Mouse (Mus musculus) kidney, adult 18-20 months (tissue): ENCODE results near the gene Pram1.
"Not testable (repeated sequence)": the region's sequence is repeated elsewhere in the genome, so short reads cannot be mapped to it uniquely, and the experiment has no call there.

Experiments
- DNase-seq: peaks from one replicate; pipeline ENCODE4 v3.0.0; 2021

Gene Pram1

DNA sequence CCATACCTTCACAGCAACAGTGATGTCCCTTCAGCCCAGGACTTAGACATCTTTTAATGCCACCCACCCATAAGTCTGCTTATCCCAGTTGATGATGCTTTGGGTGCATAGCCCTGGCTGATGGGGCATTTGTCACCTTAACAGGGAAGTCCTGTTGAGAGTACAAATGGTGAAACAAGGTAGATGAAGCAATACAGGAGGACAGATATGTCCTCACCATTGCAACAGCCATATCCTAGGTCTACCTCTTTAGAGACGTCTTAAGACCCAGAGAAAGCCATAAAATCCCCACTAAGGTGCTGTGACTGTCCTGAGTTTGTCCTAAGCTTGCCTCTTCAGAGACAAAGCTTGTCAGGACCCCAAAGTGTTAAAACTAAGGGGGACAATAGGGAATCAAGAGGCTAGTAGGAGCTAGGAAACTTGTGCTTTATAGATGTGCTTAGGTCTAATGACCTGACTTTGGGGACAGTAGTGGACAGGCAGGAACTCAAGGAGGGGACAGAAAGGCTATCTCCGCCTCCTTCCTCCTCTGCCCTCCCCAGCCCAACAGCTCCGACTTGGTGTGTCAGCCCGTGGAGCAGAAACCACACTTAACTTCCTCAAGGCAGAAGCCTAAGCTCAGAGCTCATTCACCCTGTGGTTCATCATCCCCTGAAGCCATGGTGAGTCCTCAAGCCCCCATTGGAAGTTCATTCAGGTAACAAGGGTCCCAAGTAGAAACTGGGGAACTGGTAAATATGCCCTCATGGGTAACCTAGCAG, at the start of gene Pram1:
Pram1 (plus strand) TSS at position 541 of the 761 bp plus-strand sequence.
- DNase-seq: no peak

DNA sequence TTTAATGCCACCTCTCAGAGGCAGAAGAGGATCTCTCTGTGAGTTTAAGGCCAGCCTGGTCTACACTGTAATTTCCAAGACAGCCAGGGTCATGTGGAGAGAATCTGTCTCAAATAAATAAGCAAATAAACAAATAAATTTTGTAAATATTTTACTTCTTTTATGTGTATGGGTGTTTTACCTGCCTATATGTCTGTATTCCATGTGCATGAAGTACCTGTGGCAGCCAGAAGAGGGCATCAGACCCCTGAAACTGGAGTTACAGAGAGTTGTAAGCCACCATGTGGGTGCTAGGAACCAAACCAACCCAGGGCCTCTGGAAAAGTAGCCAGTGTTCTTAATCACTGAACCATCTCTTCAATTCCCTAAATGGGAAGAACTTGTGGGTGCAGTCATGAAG, 40.6 kb upstream of the Pram1 start:
- no peak for DNase-seq

DNA sequence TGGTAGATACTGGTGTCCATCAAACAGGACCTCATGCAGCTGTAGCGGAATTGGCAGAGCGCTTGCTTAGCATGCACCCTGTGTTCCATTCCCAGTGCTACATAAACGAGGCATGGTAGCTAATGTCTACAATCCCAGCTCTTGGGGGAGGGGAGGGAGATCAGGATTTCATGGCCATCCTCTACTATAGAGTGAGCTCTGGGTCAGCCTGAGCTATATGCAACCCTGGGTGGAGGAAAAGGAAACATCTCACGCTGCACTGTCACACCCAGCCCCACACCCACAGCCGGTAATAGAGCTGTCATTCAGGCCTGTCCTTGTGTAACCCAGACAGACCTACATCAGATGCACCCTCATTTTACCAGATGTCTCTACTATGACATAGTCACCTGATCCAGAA, 39.4 kb upstream of the Pram1 start:
- no peak for DNase-seq

DNA sequence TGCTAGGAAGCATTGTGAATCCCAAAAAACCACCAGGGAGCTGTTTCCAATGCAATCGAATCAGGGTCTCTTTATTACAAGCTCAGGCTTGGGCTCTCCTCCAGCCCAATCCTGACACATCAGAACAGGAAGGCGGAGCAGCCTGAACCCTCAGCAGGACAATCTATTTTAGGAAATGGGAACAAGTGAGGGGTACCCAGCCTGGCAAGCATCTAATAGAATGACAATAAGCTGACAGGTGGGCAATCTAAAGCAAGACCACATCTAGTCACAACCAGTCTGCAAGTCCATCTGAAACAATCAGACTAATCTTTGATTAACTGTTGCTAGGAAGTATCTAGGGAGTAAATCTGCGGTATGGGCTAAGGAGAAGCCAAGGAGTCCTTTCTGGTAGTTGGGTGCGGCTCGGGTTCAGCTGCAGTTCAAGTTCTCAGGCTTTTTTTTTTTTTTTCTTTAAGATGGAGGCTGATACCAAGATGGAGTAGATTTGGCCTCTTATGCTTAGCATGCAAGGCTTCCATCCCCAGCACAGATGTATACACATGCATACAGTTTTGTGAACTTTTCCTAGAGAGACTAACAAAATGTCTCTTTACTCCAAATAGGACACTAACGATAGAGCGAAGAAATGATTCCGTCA, 37.9 kb upstream of the Pram1 start:
- DNase-seq: no peak

DNA sequence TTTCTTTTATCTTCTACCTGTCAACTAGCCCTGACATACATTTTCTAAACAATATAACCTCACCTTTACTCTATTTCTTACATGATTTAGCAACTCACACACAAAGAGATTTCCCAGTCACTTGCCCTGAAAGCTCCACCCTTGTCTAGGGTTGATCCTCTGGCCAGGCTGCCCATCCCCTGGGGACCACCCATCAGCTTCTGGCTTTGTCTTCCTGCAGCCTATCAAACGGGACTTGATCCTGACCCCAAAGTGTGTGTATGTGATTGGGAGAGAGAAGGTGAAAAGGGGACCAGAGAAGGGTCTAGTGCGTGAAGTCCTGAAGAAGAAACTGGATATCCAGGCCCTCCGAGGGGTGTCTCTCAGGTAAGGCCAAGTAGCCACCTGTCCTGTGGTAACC, 37.0 kb upstream of the Pram1 start:
- no peak for DNase-seq

DNA sequence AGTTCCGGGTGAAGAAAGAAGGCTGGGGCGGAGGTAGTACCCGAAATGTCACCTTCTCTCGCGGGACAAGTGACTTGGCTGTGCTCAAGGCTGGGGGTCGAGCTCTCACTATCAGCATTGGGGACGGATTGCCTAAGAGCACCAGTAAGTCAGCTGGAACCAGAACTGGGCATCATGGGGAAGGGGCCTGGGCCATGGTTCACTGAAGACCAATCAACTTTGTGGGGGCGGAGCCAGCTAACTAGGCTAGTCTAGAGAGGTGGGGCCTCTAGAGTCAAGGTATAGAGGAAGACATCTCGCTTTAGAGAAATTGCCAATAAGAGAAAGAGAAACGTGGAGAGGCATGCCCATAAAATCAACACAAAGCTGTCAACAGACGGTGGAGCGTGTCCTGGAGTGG, 35.9 kb upstream of the Pram1 start:
- no peak for DNase-seq

DNA sequence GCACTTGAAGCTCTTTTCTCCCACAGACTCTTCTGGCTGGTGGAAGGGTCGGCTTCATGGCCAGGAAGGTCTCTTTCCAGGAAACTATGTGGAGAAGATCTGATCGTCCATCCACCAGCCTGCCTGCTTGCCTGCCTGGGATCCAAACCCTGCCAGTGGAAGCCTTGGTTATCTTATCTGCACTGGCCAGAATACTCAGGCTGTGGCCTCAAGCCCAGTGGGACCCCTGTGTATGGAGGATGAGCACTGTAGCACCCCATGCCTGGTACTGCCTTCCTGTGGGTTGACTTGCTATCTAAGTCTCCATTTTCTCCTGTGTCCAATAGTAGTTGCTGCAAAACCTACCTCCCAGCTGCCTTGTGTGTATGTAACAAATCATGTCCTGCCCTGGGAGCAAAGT, 30.6 kb upstream of the Pram1 start:
- no peak for DNase-seq

DNA sequence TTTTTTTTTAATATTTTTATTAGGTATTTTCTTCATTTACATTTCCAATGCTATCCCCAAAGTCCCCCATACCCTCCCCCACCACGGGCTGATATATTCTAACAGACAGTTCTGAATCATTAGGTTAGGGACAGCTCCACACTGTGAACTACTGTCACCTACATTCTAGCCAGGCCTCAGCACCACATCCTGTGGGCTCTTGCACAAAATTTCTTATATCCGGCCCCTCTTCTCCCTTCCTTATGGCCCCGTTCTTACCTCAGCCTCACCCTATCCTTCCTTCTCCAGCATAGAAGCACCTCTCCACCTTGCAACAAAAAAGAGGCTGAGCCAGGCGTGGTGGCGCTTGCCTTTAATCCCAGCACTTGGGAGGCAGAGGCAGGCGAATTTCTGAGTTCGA, 27.3 kb upstream of the Pram1 start:
- DNase-seq: no peak

DNA sequence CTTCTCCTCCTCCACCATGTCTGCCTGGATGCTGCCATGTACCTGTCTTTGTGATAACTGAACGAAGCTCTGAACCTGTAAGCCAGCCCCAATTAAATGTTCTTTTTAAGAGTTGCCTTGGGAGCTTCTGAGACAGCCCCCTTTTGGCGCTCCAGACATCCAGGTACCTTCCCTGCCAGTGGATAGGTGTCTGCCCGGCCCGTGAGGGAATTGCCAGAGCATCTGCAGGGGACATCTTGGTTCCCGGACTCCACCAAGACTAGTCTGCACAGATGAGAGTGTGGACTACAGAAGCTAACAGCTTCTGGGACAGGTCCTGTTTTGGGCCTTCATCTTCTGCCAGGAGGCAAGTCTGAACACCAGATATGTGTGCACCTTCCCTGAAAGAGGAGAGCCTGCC, 24.1 kb upstream of the Pram1 start:
- DNase-seq: not testable (repeated sequence)

DNA sequence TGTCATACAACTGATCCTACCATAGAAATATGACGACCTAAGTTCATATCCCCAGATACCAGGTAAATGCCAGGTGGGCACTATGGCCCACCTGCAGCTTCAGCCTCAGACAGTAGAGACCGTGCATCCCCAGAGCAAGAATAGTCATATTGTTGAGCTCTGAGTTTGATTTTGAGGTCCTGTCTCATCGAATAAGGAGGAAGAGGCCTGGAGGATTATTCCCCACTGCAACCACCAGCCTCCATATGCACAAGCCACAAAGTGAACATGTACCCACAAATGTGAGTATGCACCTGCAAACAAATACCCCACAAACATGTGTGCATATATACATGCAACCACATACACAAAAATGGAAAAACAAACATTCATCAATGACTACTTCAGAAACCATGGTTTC, 10.6 kb upstream of the Pram1 start:
- no peak for DNase-seq

DNA sequence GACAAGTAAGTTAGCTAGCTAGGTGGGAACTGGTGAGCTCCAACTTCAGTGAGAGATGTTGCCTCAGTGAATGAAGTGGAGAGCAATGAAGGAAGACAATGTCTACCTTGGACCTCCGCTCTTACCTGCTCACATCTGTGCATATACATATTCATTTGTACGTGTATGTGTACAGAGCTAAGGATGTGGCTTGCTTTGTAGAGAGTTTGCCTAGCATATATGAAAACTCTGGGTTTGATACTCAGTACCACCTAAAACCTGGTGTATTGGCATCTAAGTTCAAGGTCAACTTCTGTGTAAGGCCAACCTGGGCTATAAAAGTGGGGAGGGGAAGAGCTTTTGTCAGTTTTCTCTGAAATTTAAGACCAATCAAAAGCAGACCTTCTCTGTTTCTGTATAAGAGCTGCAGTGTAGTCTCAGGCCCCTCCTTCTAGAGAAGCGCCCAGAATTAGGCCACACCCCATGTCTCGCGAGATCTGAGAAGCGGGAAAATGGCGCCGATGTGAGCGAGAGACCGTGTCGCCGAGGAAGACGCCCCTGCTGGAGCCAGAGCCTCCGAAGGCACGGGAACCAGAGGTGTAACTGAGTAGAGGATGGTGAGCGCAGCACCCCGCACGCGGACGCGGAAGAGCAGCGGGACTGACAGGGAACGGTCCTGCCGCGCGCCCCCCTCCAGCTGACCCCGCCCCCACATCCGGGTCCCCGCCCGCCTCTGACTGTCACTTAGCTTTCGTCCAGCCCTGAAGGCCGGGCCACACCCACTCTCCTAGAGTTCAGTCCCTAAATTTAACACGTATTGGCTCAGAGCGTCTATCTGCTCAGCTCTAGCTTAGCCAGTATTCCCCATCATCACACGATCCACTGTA, 9.0 kb upstream of the Pram1 start, which contains the start of gene Zfp414:
Zfp414 (plus strand) TSS at position 470 of the 866 bp plus-strand sequence.
- peak; percentile 96 for DNase-seq

DNA sequence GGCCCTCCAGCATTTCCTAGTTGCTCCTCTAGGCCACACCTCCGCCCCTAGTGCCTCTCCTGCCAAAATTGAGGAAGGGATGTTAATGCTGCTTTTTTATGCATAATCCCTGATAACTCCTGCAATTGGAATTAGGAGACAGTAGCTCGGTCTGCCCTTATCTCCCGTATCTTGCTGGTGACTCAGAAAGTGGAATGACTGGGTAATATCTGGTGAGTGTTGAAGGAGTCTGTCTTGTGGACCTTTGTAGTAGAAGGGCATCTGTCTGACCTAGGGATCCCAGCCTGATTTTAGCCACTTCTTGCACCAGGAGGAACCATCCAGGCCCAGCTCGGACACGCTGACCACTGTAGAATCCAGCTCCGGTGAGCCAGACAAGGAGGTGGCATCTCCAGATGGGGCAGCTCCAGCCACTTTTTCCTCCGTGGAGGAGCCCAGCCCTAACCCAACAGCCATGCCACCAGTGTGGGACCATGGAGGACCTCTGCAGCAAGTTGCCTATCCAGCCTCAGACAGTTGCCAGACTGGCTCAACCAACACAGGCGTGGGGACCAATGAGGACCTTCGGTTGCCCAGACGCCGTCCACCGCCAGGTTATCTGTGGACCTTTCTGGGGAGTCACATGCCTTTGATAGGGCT, 8.2 kb upstream of the Pram1 start:
- DNase-seq: no peak

DNA sequence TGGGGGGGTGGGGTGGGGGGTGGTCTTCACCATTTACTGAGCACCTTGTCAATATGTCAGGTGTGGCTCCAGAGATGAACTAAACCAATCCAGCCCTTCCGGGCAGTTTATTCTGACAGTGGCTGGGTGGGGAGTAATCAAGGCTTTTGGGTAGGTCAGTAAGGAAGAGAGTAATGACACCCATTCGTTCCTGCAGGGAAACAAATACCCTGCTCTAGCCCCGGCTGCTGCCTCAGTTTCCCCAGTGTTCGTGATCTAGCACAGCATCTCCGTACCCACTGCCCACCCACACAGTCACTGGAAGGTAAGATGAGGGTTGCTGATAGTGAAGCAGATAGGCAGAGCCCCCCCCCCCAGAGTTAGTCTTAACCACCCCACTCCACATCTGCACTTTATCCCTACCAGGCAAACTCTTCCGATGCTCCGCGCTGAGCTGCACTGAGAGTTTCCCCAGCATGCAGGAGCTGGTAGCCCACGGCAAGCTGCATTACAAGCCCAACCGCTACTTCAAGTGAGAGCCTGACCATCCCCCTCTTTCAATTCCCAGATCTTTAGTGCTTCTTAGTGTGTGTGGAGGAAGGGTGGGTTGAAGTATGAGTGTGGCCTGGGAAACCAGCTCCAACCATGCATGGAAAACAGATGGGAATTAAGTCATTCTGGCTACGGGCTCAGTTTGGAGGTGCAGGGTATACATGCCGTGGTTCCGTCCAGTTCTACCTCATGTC, 7.5 kb upstream of the Pram1 start:
- no peak for DNase-seq

DNA sequence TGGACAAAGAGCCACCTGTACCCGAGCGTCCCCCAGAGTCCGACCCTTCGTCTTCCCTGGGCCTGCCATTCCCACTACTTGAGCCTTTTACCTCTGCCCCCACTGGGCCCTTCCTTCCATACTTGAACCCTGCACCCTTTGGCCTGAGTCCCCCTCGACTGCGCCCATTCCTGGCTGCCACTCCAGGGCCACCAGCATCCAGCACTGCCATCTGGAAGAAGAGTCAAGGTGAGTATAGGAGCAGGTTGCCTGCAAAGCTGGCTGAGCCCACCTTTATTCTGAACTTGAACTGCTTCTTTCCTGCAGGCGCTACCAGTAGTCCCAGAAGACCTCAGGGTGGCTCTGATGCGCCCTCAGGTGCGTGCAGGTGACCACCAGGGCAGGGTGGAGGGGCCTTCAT, 6.6 kb upstream of the Pram1 start:
- no peak for DNase-seq

DNA sequence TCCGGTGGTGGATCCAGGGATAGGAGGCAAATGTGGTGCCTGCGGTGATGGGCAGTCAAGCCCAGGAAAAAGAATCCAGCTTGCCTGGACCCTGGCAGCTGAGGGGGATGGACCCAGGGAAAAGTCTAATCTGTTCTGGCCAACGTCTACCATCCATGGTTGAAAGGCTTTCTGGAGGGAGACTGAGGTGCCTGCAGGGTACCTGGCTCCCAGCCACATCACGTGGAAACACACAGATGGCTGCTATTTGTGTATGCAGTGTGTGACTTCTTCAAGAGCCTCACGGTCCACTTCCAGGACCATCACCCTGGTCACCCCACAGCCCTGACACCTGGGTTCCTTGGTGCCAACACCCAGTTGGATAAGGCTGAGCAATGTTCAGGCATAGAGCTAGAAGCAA, 6.1 kb upstream of the Pram1 start:
- no peak for DNase-seq

DNA sequence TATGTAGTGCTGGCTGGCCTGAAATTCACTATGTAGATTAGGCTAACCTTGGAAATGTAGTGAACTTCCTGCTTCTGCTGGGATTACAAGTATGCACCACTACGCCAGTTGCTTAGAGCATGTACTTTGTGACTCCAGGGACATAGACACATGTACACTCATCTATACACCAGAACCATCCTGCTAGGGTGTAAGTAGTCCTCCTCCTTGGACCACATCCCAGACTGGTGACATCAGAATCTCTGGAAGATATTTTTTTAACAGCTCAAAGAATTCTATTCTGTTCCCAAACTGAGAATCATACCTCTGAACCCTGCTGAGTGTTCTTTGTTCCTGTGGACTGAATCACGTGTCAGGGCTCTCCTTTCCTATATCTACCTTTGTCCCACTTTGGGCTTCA, 818 bp upstream of the Pram1 start:
- DNase-seq: no peak

DNA sequence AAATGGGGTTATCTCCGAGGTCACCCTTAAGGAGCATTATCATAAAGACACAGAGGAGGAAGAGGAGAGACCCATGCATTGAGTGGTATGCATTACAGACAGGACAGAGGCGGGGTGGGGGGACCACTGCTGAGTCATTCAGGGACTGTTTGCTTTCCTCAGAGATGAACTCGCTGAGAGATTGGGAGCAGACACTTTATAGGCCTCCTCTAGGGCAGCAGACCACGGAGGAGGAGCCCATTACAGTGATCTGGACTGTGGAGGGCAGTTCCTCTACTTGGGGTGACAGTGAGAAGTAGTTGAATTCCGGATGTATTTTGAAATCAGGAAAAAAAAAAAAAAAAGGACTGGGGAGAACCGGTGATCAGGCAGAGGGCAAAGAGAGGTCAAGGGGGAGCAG, 1.9 kb downstream of the Pram1 start:
- DNase-seq: no peak

DNA sequence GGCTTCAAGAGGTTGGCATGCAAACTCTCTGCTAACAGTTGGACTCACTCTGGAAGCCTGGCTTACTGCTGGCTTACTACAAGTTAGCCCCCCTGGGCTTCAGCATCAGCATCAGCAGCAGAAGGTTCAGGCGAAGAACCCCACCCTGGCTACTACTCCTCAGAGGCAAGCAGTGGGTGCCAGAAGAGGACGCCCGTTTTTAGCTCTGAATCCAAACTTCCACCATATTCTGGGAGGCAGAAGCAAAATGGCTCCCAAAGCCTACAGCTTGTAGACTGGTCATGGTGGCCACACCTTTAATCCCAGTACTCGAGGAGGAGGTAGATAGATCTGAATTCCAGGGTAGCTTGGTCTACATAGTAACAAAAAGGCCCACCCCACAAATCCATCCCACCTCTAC, 6.2 kb downstream of the Pram1 start:
- no peak for DNase-seq

DNA sequence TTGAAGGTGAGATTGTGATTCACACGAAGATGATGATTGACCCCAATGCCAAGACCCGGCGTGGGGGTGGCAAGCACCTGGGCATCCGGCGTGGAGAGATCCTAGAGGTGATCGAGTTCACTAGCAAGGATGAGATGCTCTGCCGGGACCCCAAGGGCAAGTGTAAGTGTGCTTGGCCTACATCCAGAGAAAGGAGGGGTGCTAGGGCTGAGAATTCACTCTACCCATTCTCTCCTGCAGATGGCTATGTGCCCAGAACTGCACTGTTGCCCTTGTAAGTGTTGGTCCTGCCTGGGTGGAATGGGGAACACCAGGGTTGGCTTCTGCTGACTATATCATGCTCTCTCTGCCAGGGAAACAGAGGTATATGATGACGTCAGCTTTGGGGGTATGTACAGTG, 7.2 kb downstream of the Pram1 start:
- no peak for DNase-seq

DNA sequence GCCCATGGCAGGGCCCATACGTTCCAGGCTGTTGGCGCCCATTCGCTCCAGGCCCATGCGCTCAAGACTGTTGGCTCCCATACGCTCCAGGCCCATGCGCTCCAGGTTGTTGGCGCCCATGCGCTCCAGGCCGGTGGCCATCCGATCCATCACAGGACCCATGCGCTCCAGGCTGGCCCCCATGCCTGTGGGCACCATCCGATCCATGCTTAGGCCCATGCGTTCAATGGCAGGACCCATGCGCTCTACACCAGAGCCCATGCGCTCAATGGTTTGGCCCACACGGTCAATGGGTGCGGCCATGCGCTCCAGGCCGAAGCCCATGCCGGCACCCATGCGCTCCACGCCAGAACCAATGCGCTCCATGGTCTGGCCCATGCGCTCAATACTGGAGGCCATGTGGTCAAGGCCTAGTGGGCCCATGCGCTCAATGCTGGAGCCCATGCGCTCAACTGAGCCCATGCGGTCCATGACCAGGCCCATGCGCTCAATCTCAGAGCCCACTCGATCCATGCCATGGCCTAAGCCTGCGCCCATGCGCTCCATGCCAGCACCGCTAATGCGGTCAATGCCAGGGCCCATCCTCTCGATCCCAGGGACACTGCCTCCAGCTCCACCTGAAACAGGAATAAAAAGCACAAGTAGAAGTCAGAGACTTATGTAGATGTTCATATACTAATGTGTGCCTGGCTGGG, 12.1 kb downstream of the Pram1 start:
- no peak for DNase-seq

DNA sequence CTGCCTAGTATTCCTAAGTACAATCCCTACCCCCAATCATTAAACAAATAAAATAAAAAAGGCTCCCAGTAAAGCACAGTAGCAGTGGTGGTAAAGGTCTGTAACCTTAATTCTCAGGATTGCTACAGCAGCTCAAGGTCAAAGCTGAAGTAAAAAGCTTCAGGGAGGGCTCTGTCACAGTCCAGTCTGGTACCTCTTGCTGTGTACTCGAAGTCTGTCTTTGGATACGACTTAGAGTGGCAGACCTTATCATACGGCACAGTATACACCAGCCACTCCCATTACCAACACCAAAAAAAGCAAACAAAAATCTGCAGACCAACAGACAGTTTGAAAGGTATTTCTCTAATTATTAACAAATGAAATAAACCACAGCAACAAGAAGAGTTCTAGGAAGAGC, 29.0 kb downstream of the Pram1 start:
- DNase-seq: no peak

DNA sequence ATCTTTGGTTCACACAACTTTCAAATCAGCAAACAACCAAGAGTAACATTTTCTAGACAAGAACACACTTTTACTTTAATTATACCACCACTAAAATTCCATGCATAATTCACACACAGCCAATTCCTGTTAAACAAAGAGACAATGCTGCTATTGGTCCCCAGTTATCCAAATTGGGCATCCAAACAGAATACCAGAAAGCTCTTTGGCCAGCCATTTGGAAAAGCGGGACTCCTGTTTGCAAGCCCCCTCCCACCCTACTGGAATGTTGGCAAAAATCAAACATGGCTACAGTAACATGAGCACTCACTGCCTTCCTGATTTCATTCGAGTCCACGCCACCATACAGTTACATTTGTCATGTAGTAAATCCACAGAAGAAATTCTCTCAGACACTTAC, 31.8 kb downstream of the Pram1 start:
- no peak for DNase-seq
